Mouse (Mus musculus): ENCODE measurements around the gene 1600014C23Rik. TPM values are rescaled to one million over a fixed set of nuclear protein-coding genes. Genes with fewer than 3 reads are reported as not detected.
A peak's percentile ranks its signal among the peaks of the same experiment; 100 is the strongest.

1600014C23Rik gene
- total RNA-seq, 2 experiments from 2014 or later, result not detected

GRCm38 (mm10) chr17:45699039-45699740, 34.5 kb downstream of the 1600014C23Rik start:
- no peak for DNase-seq
- intact Hi-C loops (cut with DNase I; ENCODE audit: low total_unique reads), result no loop called here

- DNase-seq, result no peak
- intact Hi-C loops (cut with DNase I; ENCODE audit: low total_unique reads), result no loop called here
Observed at GRCm38 (mm10) chr17:45698368-45698767, 35.3 kb downstream of the 1600014C23Rik start.

GRCm38 (mm10) chr17:45696981-45697380, 36.7 kb downstream of the 1600014C23Rik start:
- no peak for DNase-seq
- intact Hi-C loops (cut with DNase I; ENCODE audit: low total_unique reads), result no loop called here

- DNase-seq, result no peak
Observed at GRCm38 (mm10) chr17:45695227-45696120, 38.2 kb downstream of the 1600014C23Rik start.

GRCm38 (mm10) chr17:45693812-45694565, 39.7 kb downstream of the 1600014C23Rik start:
- no peak for DNase-seq
- intact Hi-C loops (cut with DNase I; ENCODE audit: low total_unique reads), result no loop called here

More at GRCm38 (mm10) chr17:45695227-45696120, 38.2 kb downstream of the 1600014C23Rik start:
- intact Hi-C loops (cut with DNase I; ENCODE audit: low total_unique reads), result no loop called here

GRCm38 (mm10) chr17:45692159-45692558, 41.5 kb downstream of the 1600014C23Rik start:
- intact Hi-C loops (cut with DNase I; ENCODE audit: low total_unique reads), result no loop called here
- no peak for DNase-seq

- DNase-seq, result no peak
- intact Hi-C loops (cut with DNase I; ENCODE audit: low total_unique reads), result no loop called here
Observed at GRCm38 (mm10) chr17:45690044-45690443, 43.6 kb downstream of the 1600014C23Rik start.

- intact Hi-C loops (cut with DNase I; ENCODE audit: low total_unique reads), result no loop called here
- no peak for DNase-seq
Observed at GRCm38 (mm10) chr17:45689120-45689519, 44.5 kb downstream of the 1600014C23Rik start.

- DNase-seq, result no peak
- intact Hi-C loops (cut with DNase I; ENCODE audit: low total_unique reads), result no loop called here
Observed at GRCm38 (mm10) chr17:45686716-45687115, 46.9 kb downstream of the 1600014C23Rik start, which contains the start of gene Tmem63b. Gene Tmem63b (minus strand): TSS chr17:45686905.

- DNase-seq, result peak; percentile 93
- intact Hi-C loops (cut with DNase I; ENCODE audit: low total_unique reads), result no loop called here
Observed at GRCm38 (mm10) chr17:45686093-45686619, 47.5 kb downstream of the 1600014C23Rik start, which contains the start of gene Mrpl14. Gene Mrpl14 (plus strand): TSS chr17:45686322.

GRCm38 (mm10) chr17:45685171-45686092, 48.2 kb downstream of the 1600014C23Rik start:
- intact Hi-C loops (cut with DNase I; ENCODE audit: low total_unique reads), result no loop called here
- DNase-seq, result peak; percentile 61

- DNase-seq, result no peak
- intact Hi-C loops (cut with DNase I; ENCODE audit: low total_unique reads), result no loop called here
Observed at GRCm38 (mm10) chr17:45684667-45685131, 48.9 kb downstream of the 1600014C23Rik start.

Other genes with a start within 250 kb of the 1600014C23Rik start
- 10 to 100 TPM; 15.0 to 16.0 TPM for gene Aars2, start 227.0 kb downstream of the 1600014C23Rik start, total RNA-seq (2021)
- not detected for gene Tcte1, start 210.4 kb downstream of the 1600014C23Rik start, total RNA-seq (2021)
- gene Tmem151b, start 184.2 kb downstream of the 1600014C23Rik start, total RNA-seq (2021), result under 1 TPM in 1 of 2 experiments, not detected in 1; 0.06 TPM
- gene Nfkbie, start 178.1 kb downstream of the 1600014C23Rik start, total RNA-seq (2021), result 1 to 10 TPM; 1.1 to 1.4 TPM
- 10 to 100 TPM; 25.6 to 28.6 TPM for gene Slc35b2, start 170.0 kb downstream of the 1600014C23Rik start, total RNA-seq (2021)
- gene Hsp90ab1, start 160.6 kb downstream of the 1600014C23Rik start, total RNA-seq (2021), result 100 to 1,000 TPM; 735 to 778 TPM
- gene Slc29a1, start 134.2 kb downstream of the 1600014C23Rik start, total RNA-seq (2021), result 10 to 100 TPM; 59.2 to 71.6 TPM
- 1 to 10 TPM; 6.2 to 7.3 TPM for gene Mymx, start 131.7 kb downstream of the 1600014C23Rik start, total RNA-seq (2021)
- gene Capn11, start 74.5 kb downstream of the 1600014C23Rik start, total RNA-seq (2021), result under 1 TPM; 0.10 to 0.13 TPM
- gene Mrpl14, start 47.5 kb downstream of the 1600014C23Rik start, total RNA-seq (2021), result 10 to 100 TPM; 83.3 to 86.3 TPM
- 10 to 100 TPM; 52.9 to 57.0 TPM for gene Tmem63b, start 46.9 kb downstream of the 1600014C23Rik start, total RNA-seq (2021)

Data from gastrocnemius, postnatal 14 days (tissue).